Mouse (Mus musculus) intestine, embryonic 16.5 days (tissue): Measurements from ENCODE around the gene Ntn1. TPM values are rescaled to one million over a fixed set of nuclear protein-coding genes. Genes with fewer than 3 reads are reported as not detected.

Experiments
- ATAC-seq: fragments of 200-750 bp; cut with Nextera tagmentation; 2 replicates; pipeline ENCODE4 v1.8.0; 2017; ENCODE audit warnings: moderate TSS enrichment, moderate library complexity
- H3K27ac ChIP-seq: fragments of 300-500 bp; sonication (generic); 2 replicates; pipeline ENCODE4 v1.5.1; 2014; ENCODE audit warnings: mild to moderate bottlenecking, low read length
- H3K27me3 ChIP-seq: fragments of 300-500 bp; sonication (generic); replicated peaks from 2 replicates; pipeline ENCODE4 v1.6.1; 2014; ENCODE audit warnings: low read length, control low read depth, mixed read lengths; ENCODE audit not compliant: control insufficient read depth, insufficient read depth
- H3K36me3 ChIP-seq: fragments of 300-500 bp; sonication (generic); 2 replicates; pipeline ENCODE4 v1.6.1; 2014; ENCODE audit warnings: low read length, control low read depth; ENCODE audit not compliant: control insufficient read depth, insufficient read depth
- H3K4me1 ChIP-seq: fragments of 300-500 bp; sonication (generic); 2 replicates; pipeline ENCODE4 v1.6.1; 2014; ENCODE audit warnings: low read length, control low read depth, mixed read lengths; ENCODE audit not compliant: control insufficient read depth, insufficient read depth
- H3K4me2 ChIP-seq: fragments of 300-500 bp; sonication (generic); 2 replicates; pipeline ENCODE4 v1.6.1; 2014; ENCODE audit warnings: low read depth, low read length, control low read depth
- H3K4me3 ChIP-seq: fragments of 300-500 bp; sonication (generic); 2 replicates; pipeline ENCODE4 v1.5.1; 2014; ENCODE audit warnings: mild to moderate bottlenecking, low read length
- H3K9ac ChIP-seq: fragments of 300-500 bp; sonication (generic); 2 replicates; pipeline ENCODE4 v1.6.1; 2014; ENCODE audit warnings: low read depth, low read length
- H3K9me3 ChIP-seq: fragments of 300-500 bp; sonication (generic); 2 replicates; pipeline ENCODE4 v1.6.1; 2016; ENCODE audit warnings: low read length, control low read depth; ENCODE audit not compliant: control insufficient read depth
- WGBS: fragments of 180-500 bp; shearing (Covaris S2); extraction: QIAGEN DNeasy Blood & Tissue Kit; methylation state at CpG from one replicate; pipeline ENCODE4 v1.1.7; 2014; 5-methylcytosine and 5-hydroxymethylcytosine counted together
- microRNA-seq: library from miRNA; unstranded; fragments of <30 nt; microRNA quantifications from one replicate; pipeline ENCODE4, GENCODE M21; 2016
- polyA plus RNA-seq: library from polyadenylated mRNA; unstranded; fragments of >200 nt; fragmentation: Nextera tagmentation; extraction: Ambion mirVana; gene quantifications from 2 replicates; pipeline ENCODE4 v1.2.1, GENCODE M21; 2015

The Ntn1 gene
- polyA plus RNA-seq, 1 experiment from 2014 or later = 5.6 TPM

DNA sequence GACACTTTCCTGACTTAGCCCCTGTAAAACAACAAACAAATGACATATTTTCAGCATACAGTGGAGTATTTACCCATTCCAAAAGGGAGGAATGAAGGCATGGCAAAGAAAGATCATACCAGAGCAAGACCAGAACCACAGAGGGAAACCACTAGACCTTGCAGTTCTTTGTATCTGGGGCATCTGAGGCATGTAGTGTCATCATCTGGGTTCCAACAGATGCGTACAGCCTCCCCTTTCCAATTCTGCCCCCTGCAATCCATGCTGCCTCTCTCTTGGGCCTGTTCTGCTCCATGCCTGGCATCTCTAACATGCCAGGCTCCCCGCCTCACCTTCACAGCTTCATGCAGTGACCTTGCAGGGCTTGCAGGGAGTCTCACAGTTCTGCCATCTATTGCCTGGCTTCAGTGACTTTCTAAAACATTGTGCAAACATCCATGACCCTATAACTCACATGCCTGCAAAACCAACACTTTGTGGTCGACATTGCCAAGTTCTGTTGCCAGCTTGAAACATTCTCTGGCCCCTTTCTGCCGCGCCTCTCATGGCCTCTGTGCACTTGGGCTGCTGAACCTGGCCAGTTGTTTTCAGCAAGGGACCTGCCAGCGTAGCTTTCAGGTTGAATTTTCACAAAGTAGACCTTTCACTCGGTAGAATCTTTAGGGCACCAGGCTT lies 228.5 kb downstream of the Ntn1 start:
- Histone ChIP-seq H3K27me3 (no peaks in the 10 kb centered on the region), H3K9me3 (no peaks in the 10 kb centered on the region), H3K27ac (no peak overlapping the region), H3K4me3 (no peak overlapping the region), H3K4me2 (no peak overlapping the region), H3K4me1 (no peaks in the 10 kb centered on the region; the same call in 1 of the 2 replicates), H3K36me3 (no peaks in the 10 kb centered on the region), H3K9ac (no peak overlapping the region)
- ATAC-seq = no peak
- WGBS = 80% methylated on average over 7 of the region's 7 CpGs

DNA sequence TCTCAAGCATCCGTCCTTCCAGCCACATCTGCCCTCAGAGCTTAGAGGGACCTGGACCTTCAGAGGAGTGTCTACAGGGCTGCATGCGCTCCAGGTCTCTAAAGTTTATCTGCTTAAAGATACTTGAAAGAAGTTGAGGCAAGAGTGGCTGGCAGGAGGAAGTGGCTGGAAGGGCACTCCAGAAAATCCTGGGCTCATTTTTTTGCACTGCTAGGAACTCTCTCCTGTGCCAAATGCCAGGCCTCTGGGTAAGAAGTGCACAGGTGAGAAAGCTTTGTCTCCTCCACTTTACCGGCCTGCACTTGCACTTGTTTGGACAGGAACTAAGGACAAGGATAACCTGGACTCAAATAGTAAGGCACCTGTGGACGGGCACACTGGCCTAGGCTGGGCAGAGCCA lies 232.2 kb downstream of the Ntn1 start:
- H3K4me2 ChIP-seq = no peak overlapping the region
- H3K9me3 ChIP-seq = no peaks in the 10 kb centered on the region
- no peak overlapping the region for H3K4me3 ChIP-seq
- H3K36me3 ChIP-seq = no peaks in the 10 kb centered on the region
- H3K4me1 ChIP-seq = no peaks in the 10 kb centered on the region
- H3K27me3 ChIP-seq = no peaks in the 10 kb centered on the region
- WGBS = 83% methylated on average over 4 of the region's 4 CpGs
- no peak for ATAC-seq
- H3K9ac ChIP-seq = no peak overlapping the region
- no peak overlapping the region for H3K27ac ChIP-seq

DNA sequence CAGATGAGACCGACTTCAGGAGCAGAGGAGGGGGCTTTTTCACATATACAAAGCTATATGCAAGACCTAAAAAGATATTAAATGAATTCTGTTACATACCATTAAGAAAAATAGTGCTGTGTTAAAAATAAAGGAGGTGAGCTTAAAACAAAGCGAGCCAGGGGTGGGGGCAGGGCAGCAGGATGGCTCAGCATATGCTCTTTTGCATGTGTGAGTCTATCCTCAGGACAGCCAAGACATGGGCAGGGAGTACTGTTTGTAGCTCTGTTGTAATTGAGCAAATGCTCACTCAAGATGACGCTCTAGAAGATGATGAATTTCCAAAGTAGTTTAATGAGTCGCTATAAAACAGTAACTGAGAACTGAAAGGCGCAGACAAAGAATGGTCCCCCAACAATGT lies 236.2 kb downstream of the Ntn1 start:
- Histone ChIP-seq H3K27ac (no peak overlapping the region), H3K4me1 (no peaks in the 10 kb centered on the region), H3K4me2 (no peak overlapping the region), H3K27me3 (no peaks in the 10 kb centered on the region), H3K4me3 (no peak overlapping the region), H3K9ac (no peak overlapping the region), H3K36me3 (no peaks in the 10 kb centered on the region), H3K9me3 (no peaks in the 10 kb centered on the region)
- no peak for ATAC-seq
- WGBS = 81% methylated on average over 5 of the region's 5 CpGs

- no peaks in the 10 kb centered on the region for H3K9me3 ChIP-seq
- ATAC-seq = no peak
- H3K4me2 ChIP-seq = no peak overlapping the region
- WGBS = 80% methylated on average over 4 of the region's 4 CpGs
- no peak overlapping the region for H3K27ac ChIP-seq
- peaks cover 4% of the 10 kb centered on the region; the same call in 1 of the 2 replicates for H3K4me1 ChIP-seq
- H3K36me3 ChIP-seq = no peaks in the 10 kb centered on the region
- H3K27me3 ChIP-seq = no peaks in the 10 kb centered on the region
- no peak overlapping the region for H3K4me3 ChIP-seq
- no peak overlapping the region for H3K9ac ChIP-seq
Observed at GRCm38 (mm10) chr11:68159867-68160266, 240.8 kb downstream of the Ntn1 start.

Small RNA genes within 50 kb of the gene (microRNA-seq; reads per million reads assigned to microRNA genes)
- gene Mir6406 = not detected

Other genes with a start within 250 kb of the Ntn1 start
- 0.54 and 0.65 TPM in 2 replicates for gene Pik3r5, start 31.3 kb upstream of the Ntn1 start, polyA plus RNA-seq
- 2.4 and 2.5 TPM in 2 replicates for gene Pik3r6, start 102.2 kb upstream of the Ntn1 start, polyA plus RNA-seq
- 4.5 and 6.8 TPM in 2 replicates for gene Mfsd6l, start 155.4 kb upstream of the Ntn1 start, polyA plus RNA-seq
- gene Ccdc42, start 186.2 kb upstream of the Ntn1 start, polyA plus RNA-seq = 0.38 TPM in 1 of 2 replicates, not detected in the other